Mouse (Mus musculus) small intestine, adult 2 months (tissue): ENCODE measurements around the gene Qsox2.

ENCODE experiments used
- CTCF ChIP-seq: fragments of 200-500 bp; IDR thresholded peaks from 2 replicates; pipeline ENCODE4 v1.5.1; 2012; ENCODE audit warnings: low read depth, mild to moderate bottlenecking, control low read depth, inconsistent platforms, low read length, moderate library complexity, mixed read lengths; ENCODE audit not compliant: insufficient replicate concordance, insufficient read length; ENCODE audit errors: extremely low read depth
- POLR2A ChIP-seq: fragments of 200-500 bp; IDR thresholded peaks from 2 replicates; pipeline ENCODE4 v1.6.1; 2012; ENCODE audit warnings: low read depth, mild to moderate bottlenecking, control low read depth, inconsistent platforms, low read length, moderate library complexity

GRCm38 (mm10) chr2:26227788-26228187 is 9.5 kb downstream of the Qsox2 start:
- TF ChIP-seq CTCF (peak; percentile 51; the same call in 1 of the 2 replicates), POLR2A (no peak)
